Comparison of ENCODE assay signal across 11 mouse cellular contexts in the genomic region with DNA sequence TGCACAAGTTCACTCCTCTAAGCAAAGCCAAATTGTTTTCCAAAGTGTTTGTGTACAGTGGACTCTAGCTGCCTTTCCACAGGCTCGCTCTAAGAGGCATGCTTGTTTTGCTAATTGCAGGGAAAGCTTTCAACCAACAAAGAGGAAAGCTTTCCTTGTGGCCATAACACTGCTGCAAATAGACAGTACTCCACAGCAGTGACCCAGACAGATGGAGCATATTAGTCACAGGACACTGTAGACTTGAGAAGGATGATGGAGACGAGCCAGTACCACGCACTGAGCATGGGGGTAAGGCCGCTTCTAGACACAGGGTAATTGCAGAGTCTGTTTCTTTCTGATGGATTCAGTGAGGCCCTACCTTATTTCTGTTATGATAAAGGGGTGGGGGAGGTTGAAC. TPM values are rescaled to one million over a fixed set of nuclear protein-coding genes. Genes with fewer than 3 reads are reported as not detected.
DNase-seq lines count a peak whose midpoint lies in the region; ATAC-seq lines count a peak whose summit lies in the region.
"Had no signal": no experiment of that assay in that cellular context is flagged by ENCODE, and none has a peak within 500 bp of the region (broad histone marks: within the 10 kb centered on the region; RNA-seq: fewer than 3 reads in every experiment).

No protein-coding gene starts in this region.

- WGBS in lung, embryonic 16.5 days: 40% methylated on average over 4 of the region's 4 CpGs
- 17% methylated on average over 4 of the region's 4 CpGs for WGBS in embryonic facial prominence, embryonic 15.5 days

- peak; percentile 87 for ATAC-seq in lung, embryonic 16.5 days (ENCODE audit: low read depth)
- ATAC-seq in embryonic facial prominence, embryonic 15.5 days (ENCODE audit: insufficient number of reproducible peaks, low FRiP score, low TSS enrichment, low read depth): peak; percentile 89
- no peak for ATAC-seq in megakaryocyte progenitor cell, adult 5-6 weeks (replicated peaks; ENCODE audit: poor library complexity)
- ATAC-seq: intestine, embryonic 16.5 days had no signal

- no peaks in the 10 kb centered on the region for H3K36me3 ChIP-seq in lung, embryonic 16.5 days (ENCODE audit: control insufficient read depth, insufficient read depth, low read length)
- no peaks in the 10 kb centered on the region for H3K36me3 ChIP-seq in embryonic facial prominence, embryonic 15.5 days
- H3K36me3 ChIP-seq: limb, embryonic 13.5 days had no signal

- no peaks in the 10 kb centered on the region for H3K9me3 ChIP-seq in lung, embryonic 16.5 days (ENCODE audit: control insufficient read depth, low read length)
- no peaks in the 10 kb centered on the region for H3K9me3 ChIP-seq in embryonic facial prominence, embryonic 15.5 days (replicated peaks)
- H3K9me3 ChIP-seq: limb, embryonic 13.5 days had no signal

- H3K27me3 ChIP-seq in lung, embryonic 16.5 days (ENCODE audit: control insufficient read depth, insufficient read depth, low read depth, low read length): no peaks in the 10 kb centered on the region
- H3K27me3 ChIP-seq in embryonic facial prominence, embryonic 15.5 days: no peaks in the 10 kb centered on the region
- H3K27me3 ChIP-seq: CH12.LX; limb, embryonic 13.5 days had no signal

- peaks cover 9% of the 10 kb centered on the region for H3K4me1 ChIP-seq in lung, embryonic 16.5 days (replicated peaks; ENCODE audit: control insufficient read depth, insufficient read depth, low read length)
- H3K4me1 ChIP-seq in embryonic facial prominence, embryonic 15.5 days: peaks cover 12% of the 10 kb centered on the region; the same call in 1 of the 2 replicates

- H3K27ac ChIP-seq in lung, embryonic 16.5 days (ENCODE audit: low read length): peak overlapping the region; percentile 64
- peak overlapping the region; percentile 84 for H3K27ac ChIP-seq in embryonic facial prominence, embryonic 15.5 days (replicated peaks)
- H3K27ac ChIP-seq: limb, embryonic 13.5 days had no signal

- no peak overlapping the region for H3K4me2 ChIP-seq in lung, embryonic 16.5 days (ENCODE audit: low read depth, low read length)
- no peak overlapping the region for H3K4me2 ChIP-seq in embryonic facial prominence, embryonic 15.5 days (replicated peaks)
- H3K4me2 ChIP-seq: limb, embryonic 13.5 days had no signal

- H3K4me3 ChIP-seq in lung, embryonic 16.5 days (ENCODE audit: low read length): no peak overlapping the region
- no peak overlapping the region for H3K4me3 ChIP-seq in embryonic facial prominence, embryonic 15.5 days (replicated peaks)
- H3K4me3 ChIP-seq: limb, embryonic 13.5 days had no signal

- peak; percentile 76 for DNase-seq in gastrocnemius, adult 18-20 months (ENCODE audit: low spot score)
- DNase-seq in gastrocnemius, postnatal 36 days: no peak
- no peak for DNase-seq in lung, adult 18-20 months
- DNase-seq in skeletal muscle tissue, adult 2 months (ENCODE audit: low read depth, low spot score): peak; percentile 76
- DNase-seq in adrenal gland, postnatal 10 days: no peak

- intact Hi-C loops in gastrocnemius, postnatal 36 days (cut with DNase I): no loop called here

- no peak overlapping the region for H3K9ac ChIP-seq in lung, embryonic 16.5 days (ENCODE audit: low read length)
- H3K9ac ChIP-seq in embryonic facial prominence, embryonic 15.5 days: no peak overlapping the region
- H3K9ac ChIP-seq: limb, embryonic 13.5 days had no signal

RNA-seq across cellular contexts. Expression of a gene that starts 33.3 kb away (rescaled TPM):
- 10 to 100 TPM; 55.6 to 56.4 TPM for total RNA-seq in gastrocnemius, adult 18-20 months (2021)
- 10 to 100 TPM; 46.3 to 50.1 TPM for total RNA-seq in gastrocnemius, postnatal 36 days (2021)
- 63.3 and 68.5 TPM in 2 replicates for polyA plus RNA-seq in lung, embryonic 16.5 days (2015; fragmentation: Nextera tagmentation; extraction: Ambion mirVana)
- 38.8 and 39.4 TPM in 2 replicates for polyA plus RNA-seq in embryonic facial prominence, embryonic 15.5 days (2015; fragmentation: Nextera tagmentation; extraction: Ambion mirVana)
- 10 to 100 TPM; 56.3 to 58.4 TPM for total RNA-seq in adrenal gland, postnatal 10 days (2021)
- total RNA-seq in megakaryocyte progenitor cell, adult 5-6 weeks (2015): 15.9 and 24.8 TPM in 2 replicates
- total RNA-seq in megakaryocyte progenitor cell, adult 5-6 weeks (2017): 16.4 and 21.5 TPM in 2 replicates

Comparison
In these comparisons a context has a peak if more than half of its experiments do, and no peak if none do; other contexts are left out.
1. DNase-seq: peak in gastrocnemius, adult 18-20 months (single experiment) and skeletal muscle tissue, adult 2 months (single experiment); none in gastrocnemius, postnatal 36 days (0 of 2), lung, adult 18-20 months (0 of 2) and adrenal gland, postnatal 10 days (single experiment).